ENCODE assay signal across 10 mouse cellular contexts in genomic region chr1:132237585-132238159, GRCm38 (mm10). TPM values are rescaled to one million over a fixed set of nuclear protein-coding genes. Genes with fewer than 3 reads are reported as not detected.
DNase-seq lines count a peak whose midpoint lies in the region; ATAC-seq and TF ChIP-seq lines count a peak whose summit lies in the region.
"Had no signal": no experiment of that assay in that cellular context is flagged by ENCODE, and none has a peak within 500 bp of the region (broad histone marks: within the 10 kb centered on the region; RNA-seq: fewer than 3 reads in every experiment).

No protein-coding gene starts in this region.

- 21% methylated on average over 6 of the region's 6 CpGs for WGBS in forebrain, embryonic 14.5 days
- WGBS in kidney, postnatal 0 days, result 22% methylated on average over 6 of the region's 6 CpGs
- WGBS in liver, embryonic 14.5 days (ENCODE audit: insufficient replicate concordance), result 13% methylated on average over 6 of the region's 6 CpGs

- no peak overlapping the region for H3K9ac ChIP-seq in ES-Bruce4 (ENCODE audit: low read depth, poor library complexity, severe bottlenecking)
- H3K9ac ChIP-seq in forebrain, embryonic 14.5 days (ENCODE audit: low read length), result no peak overlapping the region
- no peak overlapping the region for H3K9ac ChIP-seq in kidney, postnatal 0 days (ENCODE audit: low read depth, low read length)
- no peak overlapping the region for H3K9ac ChIP-seq in liver, embryonic 14.5 days (replicated peaks)
- H3K9ac ChIP-seq: heart, embryonic 15.5 days had no signal

- H3K4me3 ChIP-seq in ES-Bruce4 (ENCODE audit: low read depth, low read length), result no peak overlapping the region
- H3K4me3 ChIP-seq in forebrain, embryonic 14.5 days (ENCODE audit: low read depth, low read length), result no peak overlapping the region
- H3K4me3 ChIP-seq in kidney, postnatal 0 days (replicated peaks; ENCODE audit: low read depth, low read length), result no peak overlapping the region
- H3K4me3 ChIP-seq in liver, embryonic 14.5 days (ENCODE audit: insufficient read depth in 1 of 2, low read depth in 2 of 2, low read length in 2 of 2), result no peak overlapping the region
- H3K4me3 ChIP-seq: heart, embryonic 15.5 days had no signal

- no peak overlapping the region for H3K4me2 ChIP-seq in forebrain, embryonic 14.5 days (ENCODE audit: low read length)
- no peak overlapping the region for H3K4me2 ChIP-seq in kidney, postnatal 0 days (ENCODE audit: low read length)
- no peak overlapping the region for H3K4me2 ChIP-seq in liver, embryonic 14.5 days (ENCODE audit: low read depth)
- H3K4me2 ChIP-seq: heart, embryonic 15.5 days had no signal

- 0 out of 2 replicates have a peak, but pooled peaks have one; percentile 59 for TF ChIP-seq EP300 in ES-Bruce4 (IDR thresholded peaks at IDR 0.05; ENCODE audit: insufficient read depth, low read depth, low read length)
- TF ChIP-seq EP300 in liver, embryonic 14.5 days (IDR thresholded peaks at IDR 0.05; ENCODE audit: low read depth), result no peak

- H3K36me3 ChIP-seq in ES-Bruce4 (ENCODE audit: control insufficient read depth, insufficient read depth, low read length, poor library complexity, severe bottlenecking), result no peaks in the 10 kb centered on the region
- no peaks in the 10 kb centered on the region for H3K36me3 ChIP-seq in forebrain, embryonic 14.5 days (ENCODE audit: control insufficient read depth, insufficient read depth, low read length)
- H3K36me3 ChIP-seq in kidney, postnatal 0 days (ENCODE audit: insufficient read depth, low read length), result no peaks in the 10 kb centered on the region
- no peaks in the 10 kb centered on the region for H3K36me3 ChIP-seq in liver, embryonic 14.5 days (replicated peaks; ENCODE audit: control insufficient read depth, insufficient read depth, low read depth)
- H3K36me3 ChIP-seq: heart, embryonic 15.5 days had no signal

- H3K4me1 ChIP-seq in ES-Bruce4 (ENCODE audit: control insufficient read depth, insufficient read depth, low read length), result no peaks in the 10 kb centered on the region
- no peaks in the 10 kb centered on the region for H3K4me1 ChIP-seq in forebrain, embryonic 14.5 days (ENCODE audit: control insufficient read depth, insufficient read depth, low read length)
- no peaks in the 10 kb centered on the region for H3K4me1 ChIP-seq in kidney, postnatal 0 days (replicated peaks; ENCODE audit: insufficient read depth, low read length)
- no peaks in the 10 kb centered on the region for H3K4me1 ChIP-seq in liver, embryonic 14.5 days (replicated peaks; ENCODE audit: control insufficient read depth in 2 of 2, insufficient read depth in 2 of 2, low read length in 1 of 2)
- H3K4me1 ChIP-seq: heart, embryonic 15.5 days had no signal

- TF ChIP-seq POLR2A in ES-Bruce4 (IDR thresholded peaks at IDR 0.05; ENCODE audit: insufficient read depth, low read length), result no peak

- no peaks in the 10 kb centered on the region for H3K9me3 ChIP-seq in ES-Bruce4 (replicated peaks; ENCODE audit: control insufficient read depth, insufficient read depth, low read length, poor library complexity, severe bottlenecking)
- no peaks in the 10 kb centered on the region for H3K9me3 ChIP-seq in forebrain, embryonic 14.5 days (replicated peaks; ENCODE audit: control insufficient read depth, low read length)
- no peaks in the 10 kb centered on the region for H3K9me3 ChIP-seq in kidney, postnatal 0 days (replicated peaks; ENCODE audit: low read length)
- no peaks in the 10 kb centered on the region for H3K9me3 ChIP-seq in liver, embryonic 14.5 days (ENCODE audit: control insufficient read depth, low read length)
- H3K9me3 ChIP-seq: heart, embryonic 15.5 days had no signal

- peak; percentile 74 for TF ChIP-seq CTCF in ES-Bruce4 (IDR thresholded peaks at IDR 0.05; ENCODE audit: low read depth, low read length)
- TF ChIP-seq CTCF in kidney, postnatal 0 days (IDR thresholded peaks at IDR 0.05; ENCODE audit: low read depth), result peak; percentile 93
- TF ChIP-seq CTCF in liver, embryonic 14.5 days (IDR thresholded peaks at IDR 0.05; ENCODE audit: low read depth), result peak; percentile 91

- peak; percentile 50; the same call in 1 of the 2 replicates for ATAC-seq in forebrain, embryonic 14.5 days
- ATAC-seq in kidney, postnatal 0 days (replicated peaks; ENCODE audit: low FRiP score, low read depth), result no peak
- ATAC-seq in liver, embryonic 14.5 days (ENCODE audit: insufficient read depth), result no peak

- DNase-seq in 416B (ENCODE audit: low read depth), result peak; percentile 49
- DNase-seq in c-Kit-positive CD71-positive TER-119-positive erythroid progenitor cells, embryonic 14.5 days (ENCODE audit: low spot score), result peak; percentile 56
- DNase-seq in forebrain, embryonic 14.5 days (ENCODE audit: low spot score), result peak; percentile 79
- peak; percentile 83 for DNase-seq in kidney, postnatal 0 days (ENCODE audit: low spot score)
- peak in 1 of 3 experiments; percentile 26 for DNase-seq in liver, embryonic 14.5 days (ENCODE audit: low read depth in 3 of 3, low spot score in 3 of 3)
- peak; percentile 85 for DNase-seq in retina, embryonic 14.5 days (ENCODE audit: low spot score)
- DNase-seq in thymus, postnatal 4 days, result peak; percentile 76

- no peaks in the 10 kb centered on the region for H3K27me3 ChIP-seq in ES-Bruce4 (ENCODE audit: control insufficient read depth, insufficient read depth, low read length, poor library complexity, severe bottlenecking)
- H3K27me3 ChIP-seq in forebrain, embryonic 14.5 days (replicated peaks; ENCODE audit: control insufficient read depth, insufficient read depth, low read length), result no peaks in the 10 kb centered on the region
- no peaks in the 10 kb centered on the region for H3K27me3 ChIP-seq in kidney, postnatal 0 days (ENCODE audit: insufficient read depth, low read length)
- H3K27me3 ChIP-seq in liver, embryonic 14.5 days (ENCODE audit: control insufficient read depth, insufficient read depth, low read length), result peaks cover 3% of the 10 kb centered on the region

- H3K27ac ChIP-seq in ES-Bruce4 (ENCODE audit: insufficient read depth, low read length), result peak overlapping the region; percentile 61
- H3K27ac ChIP-seq in forebrain, embryonic 14.5 days (ENCODE audit: low read depth, low read length), result no peak overlapping the region
- no peak overlapping the region for H3K27ac ChIP-seq in kidney, postnatal 0 days
- H3K27ac ChIP-seq in liver, embryonic 14.5 days, result no peak overlapping the region
- H3K27ac ChIP-seq: heart, embryonic 15.5 days had no signal

RNA-seq across cellular contexts. Expression of gene Gm10188, which starts 8.1 kb away (rescaled TPM):
- polyA plus RNA-seq in ES-Bruce4 (2011; ENCODE audit: insufficient read depth, insufficient read length, low read depth, missing spikeins), result not detected in 2 replicates
- not detected in 2 replicates for polyA plus RNA-seq in forebrain, embryonic 14.5 days (2014; fragmentation: Nextera tagmentation; extraction: Ambion mirVana)
- polyA plus RNA-seq in kidney, postnatal 0 days (2015; fragmentation: Nextera tagmentation; extraction: Ambion mirVana), result not detected in 2 replicates
- not detected in 2 replicates for polyA plus RNA-seq in liver, embryonic 14.5 days (2012; rRNA removed)
- polyA plus RNA-seq in liver, embryonic 14.5 days (2014; fragmentation: Nextera tagmentation; extraction: Ambion mirVana), result not detected in 2 replicates
- polyA plus RNA-seq: heart, embryonic 15.5 days; stomach, embryonic 16.5 days had no signal

RNA-seq across cellular contexts. Expression of gene AC124108.1, which starts 46.4 kb away (rescaled TPM):
- 7.6 and 7.7 TPM in 2 replicates for polyA plus RNA-seq in ES-Bruce4 (2011; ENCODE audit: insufficient read depth, insufficient read length, low read depth, missing spikeins)
- polyA plus RNA-seq in forebrain, embryonic 14.5 days (2014; fragmentation: Nextera tagmentation; extraction: Ambion mirVana), result 2.2 and 2.9 TPM in 2 replicates
- polyA plus RNA-seq in kidney, postnatal 0 days (2015; fragmentation: Nextera tagmentation; extraction: Ambion mirVana), result 0.07 and 0.13 TPM in 2 replicates
- 0.02 TPM in 1 of 2 replicates, not detected in the other for polyA plus RNA-seq in liver, embryonic 14.5 days (2012; rRNA removed)
- not detected in 2 replicates for polyA plus RNA-seq in liver, embryonic 14.5 days (2014; fragmentation: Nextera tagmentation; extraction: Ambion mirVana)
- polyA plus RNA-seq: heart, embryonic 15.5 days had no signal

RNA-seq across cellular contexts. Expression of gene Lemd1, which starts 46.4 kb away (rescaled TPM):
- 16.8 and 20.0 TPM in 2 replicates for polyA plus RNA-seq in ES-Bruce4 (2011; ENCODE audit: insufficient read depth, insufficient read length, low read depth, missing spikeins)
- polyA plus RNA-seq in forebrain, embryonic 14.5 days (2014; fragmentation: Nextera tagmentation; extraction: Ambion mirVana), result 15.5 and 18.7 TPM in 2 replicates
- polyA plus RNA-seq in kidney, postnatal 0 days (2015; fragmentation: Nextera tagmentation; extraction: Ambion mirVana), result 0.37 and 0.80 TPM in 2 replicates
- not detected in 2 replicates for polyA plus RNA-seq in liver, embryonic 14.5 days (2012; rRNA removed)
- not detected in 2 replicates for polyA plus RNA-seq in liver, embryonic 14.5 days (2014; fragmentation: Nextera tagmentation; extraction: Ambion mirVana)
- polyA plus RNA-seq: heart, embryonic 15.5 days had no signal
